Mouse (Mus musculus) cerebellum, adult (tissue): ENCODE results near the gene Pcsk4.

ENCODE experiments used
- ATAC-seq: cut with Nextera tagmentation; 2 replicates; pipeline ENCODE4 v1.9.2; 2017; ENCODE audit warnings: mild to moderate bottlenecking, moderate library complexity, mixed read lengths; ENCODE audit not compliant: insufficient number of reproducible peaks, low FRiP score, low TSS enrichment

The Pcsk4 gene

GRCm38 (mm10) chr10:80281304-80281703 is 48.0 kb downstream of the Pcsk4 start:
- ATAC-seq, result no peak

GRCm38 (mm10) chr10:80279273-80279672 is 50.0 kb downstream of the Pcsk4 start:
- no peak for ATAC-seq

DNA sequence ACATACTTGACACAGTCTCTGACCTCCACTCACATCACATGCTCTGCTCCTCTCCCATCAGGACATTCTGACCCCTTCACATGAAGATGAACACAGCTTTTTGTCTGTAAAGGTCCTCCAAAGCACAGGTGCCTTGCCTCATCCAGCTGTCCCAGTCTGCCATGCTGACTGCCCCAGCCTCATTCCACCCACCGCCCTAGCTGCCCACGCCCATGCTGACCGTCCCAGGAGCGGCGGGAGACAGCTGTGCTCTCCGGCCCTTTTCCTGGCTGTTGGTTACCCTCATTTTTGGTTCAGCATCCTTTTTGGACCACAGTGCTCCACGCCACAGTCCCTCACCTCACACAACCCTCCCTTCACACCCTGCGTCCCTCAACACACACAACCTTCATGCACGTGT is 50.9 kb downstream of the Pcsk4 start:
- no peak for ATAC-seq

DNA sequence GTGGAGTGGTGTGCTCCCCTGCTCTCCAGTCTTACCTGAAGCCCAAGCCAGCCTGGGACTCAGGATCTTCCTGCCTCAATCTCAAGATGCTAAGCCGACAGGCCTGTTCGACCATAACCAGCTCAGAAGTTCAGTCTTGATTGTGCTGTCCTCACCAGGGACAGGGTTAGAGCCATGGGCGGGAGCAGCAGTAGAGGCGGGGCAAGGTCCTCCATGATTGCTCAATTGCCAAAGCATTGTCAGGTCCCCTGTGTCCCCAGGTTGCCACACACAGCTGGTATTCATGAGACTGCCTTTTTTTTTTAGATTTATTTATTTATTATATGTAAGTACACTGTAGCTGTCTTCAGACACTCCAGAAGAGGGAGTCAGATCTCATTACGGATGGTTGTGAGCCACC is 53.1 kb downstream of the Pcsk4 start:
- ATAC-seq, result no peak

DNA sequence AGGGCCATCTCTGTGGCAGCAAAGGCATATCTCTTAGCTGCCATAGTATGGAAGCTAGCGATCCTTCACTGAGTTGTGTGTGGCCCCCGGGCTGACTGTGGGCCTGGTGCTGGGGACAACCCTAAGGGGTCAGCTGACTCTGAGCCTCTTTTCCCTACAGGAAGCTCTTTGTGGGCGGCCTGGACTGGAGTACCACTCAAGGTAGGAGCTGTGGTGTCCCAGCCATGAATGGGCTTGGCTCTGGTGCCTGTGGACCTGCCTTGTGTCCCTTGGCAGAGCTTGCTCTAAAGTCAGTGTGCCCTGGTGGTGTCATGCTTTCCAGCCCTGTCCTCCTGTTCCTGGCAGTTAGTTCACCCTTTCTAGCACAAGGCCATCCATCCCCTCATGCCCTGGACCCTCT is 55.5 kb downstream of the Pcsk4 start:
- no peak for ATAC-seq

GRCm38 (mm10) chr10:80271870-80272585 is 57.3 kb downstream of the Pcsk4 start:
- ATAC-seq, result no peak
